Mouse (Mus musculus): ENCODE data around the gene Map3k1. TPM values are rescaled to one million over a fixed set of nuclear protein-coding genes. Genes with fewer than 3 reads are reported as not detected.

The Map3k1 gene
- polyA plus RNA-seq, 1 experiment, result 22.2 TPM

- H3K4me3 ChIP-seq (replicated peaks; ENCODE audit: extremely low read depth, low read depth, low read length), result no peak overlapping the region
- WGBS, result 54% methylated on average over 8 of the region's 8 CpGs
- peaks cover 8% of the 10 kb centered on the region for H3K4me1 ChIP-seq (ENCODE audit: control insufficient read depth, insufficient read depth, low read length)
- DNase-seq, result no peak
- TF ChIP-seq CTCF (IDR thresholded peaks at IDR 0.05; ENCODE audit: insufficient read depth, low read length), result no peak
- TF ChIP-seq POLR2A (IDR thresholded peaks at IDR 0.05; ENCODE audit: borderline replicate concordance, extremely low read depth, low read depth, low read length), result no peak
Observed at GRCm38 (mm10) chr13:111783451-111783850, 25.3 kb downstream of the Map3k1 start.

- peaks cover 10% of the 10 kb centered on the region for H3K4me1 ChIP-seq (ENCODE audit: control insufficient read depth, insufficient read depth, low read length)
- H3K4me3 ChIP-seq (replicated peaks; ENCODE audit: extremely low read depth, low read depth, low read length), result no peak overlapping the region
- DNase-seq, result no peak
- no peak for TF ChIP-seq CTCF (IDR thresholded peaks at IDR 0.05; ENCODE audit: insufficient read depth, low read length)
- no peak for TF ChIP-seq POLR2A (IDR thresholded peaks at IDR 0.05; ENCODE audit: borderline replicate concordance, extremely low read depth, low read depth, low read length)
- 64% methylated on average over 5 of the region's 5 CpGs for WGBS
Observed at GRCm38 (mm10) chr13:111779471-111779870, 29.3 kb downstream of the Map3k1 start.

- H3K4me3 ChIP-seq (replicated peaks; ENCODE audit: extremely low read depth, low read depth, low read length), result no peak overlapping the region
- TF ChIP-seq POLR2A (IDR thresholded peaks at IDR 0.05; ENCODE audit: borderline replicate concordance, extremely low read depth, low read depth, low read length) (no peak), CTCF (IDR thresholded peaks at IDR 0.05; ENCODE audit: insufficient read depth, low read length) (no peak)
- 25% methylated on average over 6 of the region's 6 CpGs for WGBS
- DNase-seq, result no peak
- peaks cover 9% of the 10 kb centered on the region for H3K4me1 ChIP-seq (ENCODE audit: control insufficient read depth, insufficient read depth, low read length)
Observed at GRCm38 (mm10) chr13:111778606-111779005, 30.2 kb downstream of the Map3k1 start.

GRCm38 (mm10) chr13:111777865-111778264 is 30.9 kb downstream of the Map3k1 start:
- Histone ChIP-seq H3K4me1 (ENCODE audit: control insufficient read depth, insufficient read depth, low read length) (peaks cover 6% of the 10 kb centered on the region), H3K4me3 (replicated peaks; ENCODE audit: extremely low read depth, low read depth, low read length) (no peak overlapping the region)
- 72% methylated on average over 10 of the region's 10 CpGs for WGBS
- DNase-seq, result no peak
- TF ChIP-seq CTCF (IDR thresholded peaks at IDR 0.05; ENCODE audit: insufficient read depth, low read length), result no peak
- TF ChIP-seq POLR2A (IDR thresholded peaks at IDR 0.05; ENCODE audit: borderline replicate concordance, extremely low read depth, low read depth, low read length), result no peak

- Histone ChIP-seq H3K4me1 (ENCODE audit: control insufficient read depth, insufficient read depth, low read length) (peaks cover 6% of the 10 kb centered on the region), H3K4me3 (replicated peaks; ENCODE audit: extremely low read depth, low read depth, low read length) (no peak overlapping the region)
- 29% methylated on average over 7 of the region's 7 CpGs for WGBS
- DNase-seq, result no peak
- TF ChIP-seq POLR2A (IDR thresholded peaks at IDR 0.05; ENCODE audit: borderline replicate concordance, extremely low read depth, low read depth, low read length) (no peak), CTCF (IDR thresholded peaks at IDR 0.05; ENCODE audit: insufficient read depth, low read length) (no peak)
Observed at GRCm38 (mm10) chr13:111777179-111777578, 31.6 kb downstream of the Map3k1 start.

- Histone ChIP-seq H3K4me3 (replicated peaks; ENCODE audit: extremely low read depth, low read depth, low read length) (no peak overlapping the region), H3K4me1 (ENCODE audit: control insufficient read depth, insufficient read depth, low read length) (no peaks in the 10 kb centered on the region; the same call in 1 of the 2 replicates)
- no peak for DNase-seq
- TF ChIP-seq POLR2A (IDR thresholded peaks at IDR 0.05; ENCODE audit: borderline replicate concordance, extremely low read depth, low read depth, low read length), result no peak
- TF ChIP-seq CTCF (IDR thresholded peaks at IDR 0.05; ENCODE audit: insufficient read depth, low read length), result no peak
- 87% methylated on average over 8 of the region's 8 CpGs for WGBS
Observed at GRCm38 (mm10) chr13:111772075-111772474, 36.7 kb downstream of the Map3k1 start.

GRCm38 (mm10) chr13:111771232-111771631 is 37.6 kb downstream of the Map3k1 start:
- Histone ChIP-seq H3K4me1 (ENCODE audit: control insufficient read depth, insufficient read depth, low read length) (no peaks in the 10 kb centered on the region), H3K4me3 (replicated peaks; ENCODE audit: extremely low read depth, low read depth, low read length) (no peak overlapping the region)
- WGBS, result 46% methylated on average over 7 of the region's 7 CpGs
- TF ChIP-seq CTCF (IDR thresholded peaks at IDR 0.05; ENCODE audit: insufficient read depth, low read length) (peak; percentile 85), POLR2A (IDR thresholded peaks at IDR 0.05; ENCODE audit: borderline replicate concordance, extremely low read depth, low read depth, low read length) (no peak)
- no peak for DNase-seq

GRCm38 (mm10) chr13:111770776-111771175 is 38.0 kb downstream of the Map3k1 start:
- Histone ChIP-seq H3K4me3 (replicated peaks; ENCODE audit: extremely low read depth, low read depth, low read length) (no peak overlapping the region), H3K4me1 (ENCODE audit: control insufficient read depth, insufficient read depth, low read length) (no peaks in the 10 kb centered on the region)
- 95% methylated on average over 9 of the region's 9 CpGs for WGBS
- DNase-seq, result no peak
- no peak for TF ChIP-seq CTCF (IDR thresholded peaks at IDR 0.05; ENCODE audit: insufficient read depth, low read length)
- no peak for TF ChIP-seq POLR2A (IDR thresholded peaks at IDR 0.05; ENCODE audit: borderline replicate concordance, extremely low read depth, low read depth, low read length)

- no peak for TF ChIP-seq CTCF (IDR thresholded peaks at IDR 0.05; ENCODE audit: insufficient read depth, low read length)
- TF ChIP-seq POLR2A (IDR thresholded peaks at IDR 0.05; ENCODE audit: borderline replicate concordance, extremely low read depth, low read depth, low read length), result no peak
- DNase-seq, result no peak
- no peak overlapping the region for H3K4me3 ChIP-seq (replicated peaks; ENCODE audit: extremely low read depth, low read depth, low read length)
- WGBS, result 81% methylated on average over 12 of the region's 12 CpGs
- H3K4me1 ChIP-seq (ENCODE audit: control insufficient read depth, insufficient read depth, low read length), result no peaks in the 10 kb centered on the region
Observed at GRCm38 (mm10) chr13:111762526-111762925, 46.3 kb downstream of the Map3k1 start.

- Histone ChIP-seq H3K4me3 (replicated peaks; ENCODE audit: extremely low read depth, low read depth, low read length) (no peak overlapping the region), H3K4me1 (ENCODE audit: control insufficient read depth, insufficient read depth, low read length) (no peaks in the 10 kb centered on the region)
- no peak for DNase-seq
- 92% methylated on average over 6 of the region's 6 CpGs for WGBS
- no peak for TF ChIP-seq POLR2A (IDR thresholded peaks at IDR 0.05; ENCODE audit: borderline replicate concordance, extremely low read depth, low read depth, low read length)
- no peak for TF ChIP-seq CTCF (IDR thresholded peaks at IDR 0.05; ENCODE audit: insufficient read depth, low read length)
Observed at GRCm38 (mm10) chr13:111756986-111757385, 51.8 kb downstream of the Map3k1 start.
